Mouse (Mus musculus): ENCODE results near the gene Disc1. TPM values are rescaled to one million over a fixed set of nuclear protein-coding genes. Genes with fewer than 3 reads are reported as not detected.

Gene Disc1
- total RNA-seq, 1 experiment from 2014 or later = 0.93 TPM

DNA sequence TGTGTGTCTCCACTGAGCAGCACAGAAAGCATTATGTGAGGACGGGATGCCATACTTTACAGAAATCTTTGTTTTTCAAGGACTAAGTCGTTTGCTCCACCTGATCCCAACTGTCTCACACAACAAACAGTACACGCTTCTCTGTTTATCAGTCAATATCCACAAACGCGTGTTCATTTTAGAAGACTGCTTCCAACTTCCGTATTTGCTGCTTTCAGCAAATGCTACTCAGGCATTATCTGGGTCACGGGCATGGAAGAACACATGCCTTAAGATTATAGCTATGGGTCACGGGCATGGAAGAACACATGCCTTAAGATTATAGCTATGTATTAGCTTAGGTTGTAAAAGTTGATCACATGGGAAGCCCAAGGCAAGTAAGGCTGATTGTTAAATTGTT is 6.9 kb downstream of the Disc1 start:
- ATAC-seq (ENCODE audit: extremely low read depth, insufficient number of reproducible peaks, low FRiP score, poor library complexity, severe bottlenecking) = no peak

DNA sequence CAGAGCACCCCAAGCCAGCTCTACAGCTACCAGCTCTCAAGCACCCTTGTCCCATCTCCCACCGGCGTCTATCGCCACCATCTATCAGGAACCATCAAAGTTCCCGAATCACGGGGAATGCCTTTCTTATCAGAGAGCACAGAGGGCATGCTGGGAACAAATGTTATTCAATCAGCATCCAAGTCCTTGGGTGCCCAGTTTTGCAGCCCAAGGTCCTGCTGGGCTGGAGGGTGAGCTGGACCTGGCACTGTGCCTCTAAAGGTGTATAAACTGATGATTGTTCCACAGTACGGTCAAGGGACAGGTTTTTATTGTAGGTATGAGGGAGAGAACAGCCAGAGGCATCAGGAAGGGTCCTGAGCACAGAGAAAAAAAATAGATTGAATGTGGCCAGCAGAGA is 11.6 kb downstream of the Disc1 start:
- no peak for ATAC-seq (ENCODE audit: extremely low read depth, insufficient number of reproducible peaks, low FRiP score, poor library complexity, severe bottlenecking)

DNA sequence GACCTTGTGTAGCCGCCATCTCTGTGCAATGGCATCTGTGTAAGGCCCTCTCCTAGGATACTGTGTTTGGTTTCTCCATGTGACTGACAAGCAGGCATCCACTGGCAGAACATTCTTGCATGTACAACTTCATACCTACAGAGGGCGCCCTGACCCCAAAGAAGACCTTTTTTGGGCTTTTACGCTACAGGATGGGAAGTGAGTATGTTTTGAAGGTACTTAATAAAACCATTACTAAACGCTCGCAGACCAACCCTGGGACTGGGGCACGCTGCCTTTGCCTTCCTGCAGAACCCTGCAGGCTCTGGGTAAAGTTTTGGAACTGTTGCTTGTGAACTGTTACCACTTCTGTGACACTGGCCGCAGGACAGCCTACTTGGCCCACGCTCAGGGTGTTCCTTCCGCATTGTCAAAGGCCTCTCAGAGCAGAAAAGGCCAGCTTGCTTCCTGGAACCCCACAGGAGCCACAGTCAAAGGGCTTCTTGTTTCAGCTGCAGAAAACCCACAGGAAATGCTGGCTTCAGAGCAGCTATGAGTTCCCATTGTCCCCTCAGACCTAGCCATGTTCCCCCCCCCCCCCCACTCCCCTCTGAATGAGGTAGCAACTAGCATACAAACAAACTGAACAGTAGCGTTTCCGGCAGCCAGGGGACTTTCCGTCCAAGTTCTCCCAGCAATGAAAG is 13.1 kb downstream of the Disc1 start:
- ATAC-seq (ENCODE audit: extremely low read depth, insufficient number of reproducible peaks, low FRiP score, poor library complexity, severe bottlenecking) = peak; percentile 62

DNA sequence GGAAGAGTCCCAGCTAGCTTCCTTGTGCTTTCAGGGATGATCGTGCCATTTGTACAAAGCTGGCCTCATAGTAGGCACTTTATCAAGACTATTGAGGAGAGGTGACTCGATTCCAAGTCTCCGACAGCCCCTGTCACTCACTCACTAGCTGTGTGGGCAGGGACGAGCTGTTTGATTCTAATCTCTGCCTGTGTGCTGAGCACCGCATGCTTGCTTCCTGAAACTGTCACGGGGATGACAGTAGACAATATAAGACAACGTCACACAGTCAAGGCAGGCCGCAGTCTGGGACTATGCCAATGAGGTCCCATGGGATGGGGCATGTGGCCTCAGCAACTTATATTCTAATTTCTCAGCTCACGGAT is 13.6 kb downstream of the Disc1 start:
- ATAC-seq (ENCODE audit: extremely low read depth, insufficient number of reproducible peaks, low FRiP score, poor library complexity, severe bottlenecking) = peak; percentile 57; the same call in 1 of the 2 replicates

DNA sequence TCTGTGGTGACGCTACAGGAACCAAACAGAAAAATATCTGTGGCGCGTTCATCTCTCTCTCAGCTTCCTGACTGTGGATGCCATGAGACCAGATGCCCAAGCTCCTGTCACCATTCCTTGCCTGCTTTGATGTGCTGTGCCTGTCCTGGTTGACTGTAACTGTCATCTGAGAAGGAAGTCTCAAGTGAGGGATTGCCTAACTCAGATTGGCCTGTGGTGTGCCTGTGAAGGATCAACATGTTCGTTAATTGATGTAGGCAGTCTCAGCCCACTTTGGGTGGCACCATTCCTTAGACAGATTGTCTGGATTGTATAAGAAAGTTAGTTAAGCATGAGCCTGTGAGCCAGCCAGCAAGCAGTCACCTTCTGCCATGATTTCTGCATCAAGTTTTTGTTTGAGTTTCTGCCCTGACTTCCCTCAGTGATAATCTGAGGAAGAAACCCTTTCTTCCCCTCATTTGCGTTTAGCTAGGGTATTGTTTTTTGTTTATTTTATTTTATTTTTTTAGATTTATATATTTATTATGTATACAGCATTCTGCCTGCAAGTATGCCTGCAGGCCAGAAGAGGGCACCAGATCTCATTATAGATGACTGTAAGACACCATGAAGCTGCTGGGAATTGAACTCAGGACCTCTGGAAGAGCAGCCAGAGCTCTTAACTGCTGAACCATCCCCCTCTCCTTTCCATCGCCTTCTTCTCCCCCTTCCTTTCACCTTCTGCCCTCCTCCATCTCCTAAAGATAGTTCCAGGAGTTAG is 14.3 kb downstream of the Disc1 start:
- ATAC-seq (ENCODE audit: extremely low read depth, insufficient number of reproducible peaks, low FRiP score, poor library complexity, severe bottlenecking) = no peak

DNA sequence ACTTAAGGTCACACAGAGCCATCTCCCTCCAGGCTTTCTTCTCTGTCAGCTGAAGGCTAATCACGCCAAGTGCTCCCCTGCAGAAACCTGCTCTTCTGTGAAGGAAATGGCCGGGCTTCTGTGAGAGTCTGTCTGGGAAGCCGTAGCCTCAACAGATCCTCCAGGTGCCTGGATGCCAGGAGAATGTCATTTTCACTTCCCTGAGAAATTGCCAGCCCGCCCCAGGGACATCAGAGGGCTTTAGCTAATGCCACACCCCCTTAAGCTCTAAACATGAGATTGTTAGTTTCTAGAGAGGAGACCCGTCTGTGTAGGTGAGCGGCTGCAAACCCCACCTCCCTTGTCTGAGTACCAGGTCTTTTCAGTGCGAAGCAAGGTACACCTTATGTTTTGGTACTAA is 15.3 kb downstream of the Disc1 start:
- no peak for ATAC-seq (ENCODE audit: extremely low read depth, insufficient number of reproducible peaks, low FRiP score, poor library complexity, severe bottlenecking)

DNA sequence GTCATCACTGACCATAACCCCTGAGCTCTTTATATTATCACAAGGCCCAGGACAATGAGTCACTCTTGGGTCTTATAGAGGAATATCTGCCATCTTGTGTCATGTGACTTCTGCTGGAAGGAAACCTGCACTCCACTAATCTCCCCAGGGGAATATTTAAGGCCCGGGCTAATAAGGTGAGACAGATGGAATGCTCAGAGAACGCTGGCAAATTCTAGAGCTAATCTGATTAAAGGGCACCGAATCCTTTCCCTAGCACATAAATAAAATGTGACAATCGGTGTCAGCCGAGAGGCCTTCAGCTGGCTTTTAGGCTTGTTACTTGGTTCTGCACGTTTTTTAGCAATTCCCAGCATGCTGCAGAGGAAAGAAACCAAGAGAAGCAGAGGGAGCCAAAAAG is 15.7 kb downstream of the Disc1 start:
- no peak for ATAC-seq (ENCODE audit: extremely low read depth, insufficient number of reproducible peaks, low FRiP score, poor library complexity, severe bottlenecking)

DNA sequence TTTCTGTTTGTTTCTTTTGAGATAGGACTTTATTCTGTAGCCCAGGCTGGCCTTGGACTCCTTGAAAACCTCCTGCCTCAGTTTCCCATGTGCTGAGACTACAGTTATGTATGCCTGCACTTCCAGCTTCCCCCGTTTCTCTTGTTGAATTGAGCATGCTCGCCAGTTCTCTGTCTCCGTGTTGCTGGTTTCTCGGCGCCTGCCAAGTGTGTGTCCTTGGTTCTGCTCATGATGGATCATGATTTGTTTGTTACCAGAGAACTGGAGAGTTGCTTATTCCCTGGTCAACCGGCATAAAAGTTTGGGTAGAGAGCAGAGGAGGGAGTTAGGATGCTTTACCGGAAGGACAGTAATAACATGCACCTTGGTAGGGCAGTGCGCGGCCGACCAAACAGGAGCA is 20.1 kb downstream of the Disc1 start:
- ATAC-seq (ENCODE audit: extremely low read depth, insufficient number of reproducible peaks, low FRiP score, poor library complexity, severe bottlenecking) = no peak

DNA sequence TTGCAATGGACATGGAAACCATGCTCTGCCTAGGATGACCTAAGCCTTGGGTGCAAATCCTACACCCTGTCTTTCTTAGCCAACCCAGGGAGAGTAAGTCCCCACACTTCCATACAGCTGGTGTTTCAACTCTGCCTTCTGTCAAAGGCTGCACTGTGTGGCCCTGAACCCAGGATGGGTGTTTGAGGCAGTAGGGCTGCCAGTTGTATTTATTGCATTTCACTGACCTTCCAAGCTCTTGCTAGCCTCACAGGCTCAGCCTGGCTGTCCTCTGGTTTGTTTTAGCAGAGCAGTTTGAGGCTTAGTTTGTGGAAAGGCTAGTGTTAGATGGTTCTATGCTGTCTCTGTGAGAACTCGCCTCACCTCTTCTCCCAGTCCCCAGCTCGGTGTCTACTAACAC is 20.6 kb downstream of the Disc1 start:
- ATAC-seq (ENCODE audit: extremely low read depth, insufficient number of reproducible peaks, low FRiP score, poor library complexity, severe bottlenecking) = no peak

DNA sequence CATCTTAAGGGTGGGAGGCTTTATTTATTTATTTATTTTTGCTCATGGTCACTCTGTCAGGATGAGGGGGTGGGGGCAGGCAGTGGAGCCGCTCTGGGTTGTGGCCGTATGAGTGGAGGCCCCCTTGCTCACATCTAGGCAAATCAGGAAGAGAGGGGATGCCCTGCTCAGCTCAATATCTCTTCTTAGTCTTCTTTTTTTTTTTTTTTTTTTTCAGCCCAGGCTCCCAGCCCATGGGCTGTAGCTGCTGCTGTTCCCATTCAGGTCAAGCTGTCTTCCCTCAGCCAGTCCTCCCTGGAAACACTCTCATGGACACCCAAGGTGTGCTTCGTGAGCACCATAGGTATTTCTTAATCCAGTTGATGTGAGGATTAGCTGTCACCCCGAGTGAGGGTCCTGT is 21.4 kb downstream of the Disc1 start:
- ATAC-seq (ENCODE audit: extremely low read depth, insufficient number of reproducible peaks, low FRiP score, poor library complexity, severe bottlenecking) = no peak

DNA sequence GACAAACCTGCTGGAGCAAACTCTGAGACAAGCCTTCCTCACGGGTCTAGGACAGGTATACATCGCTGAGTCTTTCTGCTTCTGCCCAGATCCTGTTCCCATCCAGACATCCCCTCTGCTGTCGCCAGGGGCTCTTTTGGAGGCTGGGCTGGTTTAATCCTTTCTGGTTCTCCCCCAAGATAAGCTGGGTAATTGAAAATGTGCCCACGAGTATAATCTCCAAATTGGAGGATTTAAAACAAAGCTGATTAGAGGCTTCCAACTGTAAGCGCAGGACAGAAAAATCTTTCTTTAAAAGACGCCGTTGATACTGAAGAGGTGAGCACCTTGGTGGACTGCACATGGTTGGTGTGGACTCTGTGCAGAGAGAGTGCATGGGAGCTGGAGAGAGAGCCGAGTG is 23.3 kb downstream of the Disc1 start:
- ATAC-seq (ENCODE audit: extremely low read depth, insufficient number of reproducible peaks, low FRiP score, poor library complexity, severe bottlenecking) = no peak

DNA sequence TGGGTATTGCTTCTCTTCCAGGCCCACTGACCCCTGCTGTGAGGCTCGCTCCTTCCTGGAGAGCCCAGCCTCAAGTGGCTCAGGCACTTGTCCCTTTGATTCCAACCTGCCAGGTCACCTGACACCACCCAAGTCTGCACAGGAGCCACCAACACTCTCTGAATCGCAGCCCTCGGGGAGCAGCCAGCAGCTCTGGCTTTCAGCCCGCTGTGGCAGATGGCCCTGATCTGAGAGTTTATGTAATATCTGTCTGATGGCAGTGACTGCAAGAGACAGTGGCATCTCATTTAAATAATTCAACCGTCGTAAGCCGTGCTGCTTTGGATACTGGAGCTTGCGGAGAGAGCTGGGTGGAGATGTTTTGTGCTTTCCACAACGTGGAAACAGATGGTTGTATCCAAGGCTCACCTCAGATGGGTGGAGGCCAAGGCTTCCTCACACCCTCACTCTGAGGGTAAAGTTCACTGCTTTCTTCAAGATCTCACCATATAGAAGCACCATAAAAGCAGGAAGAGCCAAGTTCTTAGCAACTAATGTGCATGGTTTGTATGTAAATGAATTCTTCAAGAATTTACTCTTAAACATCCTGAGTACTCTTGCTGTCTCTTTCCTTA is 24.9 kb downstream of the Disc1 start:
- no peak for ATAC-seq (ENCODE audit: extremely low read depth, insufficient number of reproducible peaks, low FRiP score, poor library complexity, severe bottlenecking)

DNA sequence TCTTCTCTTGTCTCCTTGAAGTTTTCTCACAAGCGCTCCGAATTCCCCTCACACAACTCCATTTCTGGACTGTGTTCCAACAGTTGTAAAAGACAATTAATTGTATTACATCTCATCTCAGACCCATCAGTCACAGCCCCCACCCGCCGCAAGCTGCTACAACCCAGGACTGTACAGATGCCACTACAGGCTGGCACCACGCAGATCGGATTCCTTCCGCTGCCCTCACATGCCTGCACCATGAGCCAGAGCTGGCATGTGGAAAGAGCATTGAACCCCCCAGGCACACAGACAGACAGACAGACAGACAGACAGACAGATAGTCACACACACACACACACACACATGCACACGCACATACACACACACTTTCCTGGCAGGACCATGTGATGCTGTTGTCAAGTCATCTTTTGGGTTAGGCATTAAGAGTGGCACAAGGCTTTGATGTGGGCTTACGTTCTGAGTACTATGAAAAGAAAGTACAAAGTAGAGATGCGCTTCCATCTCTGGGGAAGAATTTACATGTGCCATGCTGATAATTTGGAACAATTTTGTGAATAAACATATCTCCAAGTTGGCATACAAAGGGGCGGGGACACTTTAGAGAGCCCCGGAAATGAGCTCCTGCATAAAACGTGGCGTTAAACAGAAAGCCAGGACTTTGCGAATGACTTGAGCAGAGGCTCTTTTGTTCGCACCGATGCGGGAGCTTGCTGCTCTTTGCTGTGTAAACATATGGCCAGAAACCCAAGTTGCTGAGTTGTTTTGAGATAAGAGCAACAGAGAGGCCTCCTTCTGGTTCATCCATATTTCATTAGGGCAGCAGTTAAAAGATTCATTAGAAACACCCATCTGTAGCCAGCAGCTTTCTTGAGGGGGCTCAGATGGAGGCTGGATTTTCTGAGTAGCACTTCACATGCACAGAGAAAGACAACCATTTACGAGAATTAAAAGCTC is 26.7 kb downstream of the Disc1 start:
- no peak for ATAC-seq (ENCODE audit: extremely low read depth, insufficient number of reproducible peaks, low FRiP score, poor library complexity, severe bottlenecking)

DNA sequence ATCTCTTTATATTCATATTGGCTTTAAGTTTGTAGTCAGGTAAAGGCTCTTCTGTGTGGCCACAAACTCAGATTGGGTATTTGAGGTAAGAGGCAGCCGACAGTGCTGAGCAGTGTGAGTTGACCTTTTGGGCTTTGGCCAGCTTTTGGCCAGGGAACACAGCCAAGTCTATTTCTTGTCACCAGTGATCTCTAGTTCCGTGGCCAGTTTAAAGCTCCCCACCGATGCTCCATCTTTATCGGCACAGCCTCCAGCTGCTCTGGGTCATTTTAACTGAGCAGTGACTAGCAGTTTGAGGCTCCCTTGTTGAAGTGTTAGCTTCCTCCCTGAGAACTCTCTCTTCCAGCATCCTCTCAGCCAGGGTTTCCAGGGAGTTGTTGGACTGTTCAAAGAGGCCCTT is 29.8 kb downstream of the Disc1 start:
- ATAC-seq (ENCODE audit: extremely low read depth, insufficient number of reproducible peaks, low FRiP score, poor library complexity, severe bottlenecking) = no peak

DNA sequence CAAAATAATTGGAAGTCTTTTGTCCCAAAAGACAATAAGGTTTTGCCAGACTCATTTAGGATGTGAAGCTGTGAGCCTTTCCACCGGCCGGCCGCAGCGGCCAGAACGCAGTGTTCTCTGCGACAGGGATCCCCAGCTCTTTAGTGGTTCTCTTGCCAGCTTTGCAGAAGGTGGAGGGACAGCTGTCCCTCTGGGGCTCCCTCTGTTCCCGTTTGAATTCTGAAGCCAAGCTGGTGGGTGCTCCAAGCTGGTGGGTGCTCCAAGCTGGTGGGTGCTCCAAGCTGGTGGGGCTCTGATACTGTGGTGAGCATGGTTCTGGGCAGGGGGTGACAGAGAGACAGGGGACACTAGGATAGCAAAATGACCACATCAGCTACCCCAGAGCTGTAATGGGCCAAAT is 30.5 kb downstream of the Disc1 start:
- ATAC-seq (ENCODE audit: extremely low read depth, insufficient number of reproducible peaks, low FRiP score, poor library complexity, severe bottlenecking) = no peak

DNA sequence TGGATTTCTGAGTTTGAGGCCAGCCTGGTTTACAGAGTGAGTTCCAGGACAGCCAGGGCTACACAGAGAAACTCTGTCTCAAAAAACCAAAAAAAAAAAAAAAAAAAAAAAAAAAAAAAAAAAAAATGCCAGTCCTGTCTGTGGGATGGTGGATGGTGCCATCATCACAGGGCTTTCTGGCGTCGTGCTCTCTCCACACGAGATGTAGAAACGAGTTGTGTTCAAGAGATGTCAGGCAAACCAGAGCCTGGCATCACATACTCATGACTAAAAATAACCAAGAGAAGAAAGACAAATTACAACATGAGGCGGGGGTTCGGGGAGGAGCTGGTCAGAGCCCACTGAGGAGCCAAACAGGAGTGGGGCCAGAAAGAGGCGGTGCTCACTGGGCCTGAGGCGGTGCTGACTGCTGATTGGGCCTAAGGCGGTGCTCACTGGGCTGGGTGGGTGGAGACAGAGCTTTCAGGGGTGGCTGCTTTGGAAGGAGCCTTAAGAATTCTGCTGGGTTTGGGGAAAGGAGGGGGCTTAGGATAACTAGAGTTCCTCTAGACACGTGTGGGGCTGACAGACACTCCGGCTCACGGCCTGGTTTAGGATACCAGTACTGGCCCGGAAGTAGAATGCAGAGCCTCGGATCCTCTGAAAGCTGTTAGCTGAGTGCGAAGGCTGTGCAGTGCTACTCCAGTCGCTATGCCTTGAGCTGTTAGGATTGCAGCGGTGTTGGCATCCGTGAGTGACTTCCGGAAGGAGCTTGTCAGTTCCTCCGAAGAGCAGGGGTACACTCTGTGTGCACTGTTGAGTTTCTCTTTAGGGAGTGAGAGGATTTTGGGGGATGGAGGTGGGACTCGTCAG is 37.1 kb downstream of the Disc1 start:
- no peak for ATAC-seq (ENCODE audit: extremely low read depth, insufficient number of reproducible peaks, low FRiP score, poor library complexity, severe bottlenecking)

DNA sequence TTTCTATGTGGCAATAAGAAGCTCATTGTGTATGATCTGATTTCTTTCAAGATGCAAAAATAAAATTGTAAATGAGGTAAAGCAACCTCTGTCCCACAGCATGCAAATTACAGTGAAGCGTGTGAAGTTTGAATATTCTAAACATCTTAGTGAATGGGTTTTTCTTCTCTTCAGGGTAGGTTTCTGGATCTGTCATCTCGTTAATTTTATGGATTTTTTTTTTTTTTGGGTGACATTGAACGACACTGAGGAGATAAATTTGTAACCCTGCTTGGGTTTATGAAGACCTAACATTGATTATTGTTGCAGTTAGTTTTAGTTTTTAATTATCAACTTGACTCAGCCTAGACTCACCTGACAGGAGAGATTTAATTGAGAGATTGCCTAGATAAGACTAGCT is 43.1 kb downstream of the Disc1 start:
- ATAC-seq (ENCODE audit: extremely low read depth, insufficient number of reproducible peaks, low FRiP score, poor library complexity, severe bottlenecking) = no peak

DNA sequence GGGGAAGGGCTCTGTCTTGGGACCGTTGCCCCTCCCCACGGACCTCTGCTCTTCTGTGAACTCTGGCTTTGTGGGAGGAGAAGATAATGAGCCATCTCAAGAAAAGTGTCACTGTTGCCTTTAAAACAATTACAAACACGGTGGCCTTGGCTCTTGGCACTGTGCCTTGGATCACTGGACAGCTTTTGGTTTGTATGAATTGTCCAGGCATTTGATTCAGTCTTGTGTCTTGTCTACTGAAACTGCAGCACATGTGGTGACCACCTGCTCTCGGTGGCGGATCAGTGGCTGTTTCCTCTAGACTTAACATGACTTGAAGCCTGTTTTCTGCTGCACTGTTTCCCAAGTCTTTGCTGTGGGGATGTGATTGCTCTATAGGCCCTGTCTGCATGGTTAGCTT is 44.1 kb downstream of the Disc1 start:
- no peak for ATAC-seq (ENCODE audit: extremely low read depth, insufficient number of reproducible peaks, low FRiP score, poor library complexity, severe bottlenecking)
